In genomic region chr9:118795304-118795703, GRCm38 (mm10) we compare ENCODE assay signal across 27 mouse cellular contexts.
DNase-seq lines count a peak whose midpoint lies in the region; ATAC-seq lines count a peak whose summit lies in the region.
"Had no signal": no experiment of that assay in that cellular context is flagged by ENCODE, and none has a peak within 500 bp of the region (broad histone marks: within the 10 kb centered on the region; RNA-seq: fewer than 3 reads in every experiment).

No protein-coding gene starts in this region.

- H3K9ac ChIP-seq in embryonic facial prominence, embryonic 11.5 days (replicated peaks; ENCODE audit: low read length), result no peak overlapping the region
- H3K9ac ChIP-seq: heart, embryonic 12.5 days; liver, embryonic 13.5 days; midbrain, embryonic 12.5 days had no signal

- no peak overlapping the region for H3K4me3 ChIP-seq in embryonic facial prominence, embryonic 11.5 days (ENCODE audit: low read depth, low read length)
- H3K4me3 ChIP-seq: heart, embryonic 12.5 days; hindbrain, embryonic 10.5 days; left cerebral cortex, adult 2 months; liver, embryonic 13.5 days; midbrain, embryonic 12.5 days had no signal

- H3K27ac ChIP-seq in embryonic facial prominence, embryonic 11.5 days (replicated peaks; ENCODE audit: low read depth, low read length), result no peak overlapping the region; the same call in 1 of the 2 replicates
- H3K27ac ChIP-seq: left cerebral cortex, adult 2 months; liver, embryonic 13.5 days; midbrain, embryonic 12.5 days; stomach, postnatal 0 days had no signal

- H3K4me2 ChIP-seq in embryonic facial prominence, embryonic 11.5 days (ENCODE audit: low read depth, low read length), result no peak overlapping the region
- H3K4me2 ChIP-seq: heart, embryonic 12.5 days; liver, embryonic 13.5 days; midbrain, embryonic 12.5 days had no signal

- H3K27me3 ChIP-seq in embryonic facial prominence, embryonic 11.5 days (ENCODE audit: control insufficient read depth, insufficient read depth, low read length), result no peaks in the 10 kb centered on the region
- H3K27me3 ChIP-seq: heart, embryonic 12.5 days; liver, embryonic 13.5 days; midbrain, embryonic 12.5 days had no signal

- 0 out of 2 replicates have a peak, but pooled peaks have one; percentile 44 for ATAC-seq in embryonic facial prominence, embryonic 11.5 days (replicated peaks; ENCODE audit: insufficient number of reproducible peaks, low FRiP score, low TSS enrichment, low read depth)
- ATAC-seq: inflammation-experienced regulatory T-cells, adult 6 months had no signal

- peaks cover 5% of the 10 kb centered on the region for H3K4me1 ChIP-seq in embryonic facial prominence, embryonic 11.5 days (ENCODE audit: control insufficient read depth, insufficient read depth, low read length)

- no peaks in the 10 kb centered on the region for H3K36me3 ChIP-seq in embryonic facial prominence, embryonic 11.5 days (replicated peaks; ENCODE audit: control insufficient read depth, insufficient read depth, low read depth, low read length)
- H3K36me3 ChIP-seq: G1E; heart, embryonic 12.5 days; hindbrain, embryonic 10.5 days; liver, embryonic 13.5 days; midbrain, embryonic 12.5 days had no signal

- H3K9me3 ChIP-seq in embryonic facial prominence, embryonic 11.5 days (replicated peaks; ENCODE audit: control insufficient read depth, low read length), result no peaks in the 10 kb centered on the region
- H3K9me3 ChIP-seq: heart, embryonic 12.5 days; hindbrain, embryonic 10.5 days; liver, embryonic 13.5 days; midbrain, embryonic 12.5 days had no signal

- peak; percentile 43 for DNase-seq in retina, postnatal 1 day
- DNase-seq in retina, embryonic 14.5 days (ENCODE audit: low spot score), result no peak
- DNase-seq in embryonic facial prominence, embryonic 11.5 days (ENCODE audit: low spot score), result peak; percentile 87
- DNase-seq in forelimb bud, embryonic 11.5 days (ENCODE audit: low read depth, low spot score), result peak; percentile 54
- no peak for DNase-seq in gastrocnemius, adult 8-10 months (ENCODE audit: low spot score in 2 of 2)
- no peak for DNase-seq in frontal cortex, postnatal 25 days (ENCODE audit: low spot score in 2 of 2)
- no peak for DNase-seq in kidney, postnatal 25 days
- no peak for DNase-seq in adrenal gland, adult 8-10 months
- DNase-seq: adrenal gland, postnatal 10 days; cerebellum, adult 2 months; cerebellum, postnatal 36 days; gastrocnemius, postnatal 10 days; heart, adult 11 months; heart, postnatal 10 days; kidney, adult 18-20 months; layer of hippocampus, adult 9-11 months; liver, embryonic 13.5 days; lung, adult 2 months; lung, postnatal 14 days; right cerebral cortex, postnatal 14 days had no signal

- WGBS in embryonic facial prominence, embryonic 11.5 days, result 36% methylated on average over 4 of the region's 4 CpGs

Comparison
In these comparisons a context has a peak if more than half of its experiments do, and no peak if none do; other contexts are left out.
1. DNase-seq: peak in retina, postnatal 1 day (single experiment), embryonic facial prominence, embryonic 11.5 days (single experiment) and forelimb bud, embryonic 11.5 days (single experiment); none in retina, embryonic 14.5 days (single experiment), gastrocnemius, adult 8-10 months (0 of 2), frontal cortex, postnatal 25 days (0 of 2), kidney, postnatal 25 days (0 of 2) and adrenal gland, adult 8-10 months (single experiment).